Mouse (Mus musculus): ENCODE data around the gene Ndrg4. TPM values are rescaled to one million over a fixed set of nuclear protein-coding genes. Genes with fewer than 3 reads are reported as not detected.
"Not testable (repeated sequence)": the region's sequence is repeated elsewhere in the genome, so short reads cannot be mapped to it uniquely, and the experiment has no call there.

Gene Ndrg4
- polyA plus RNA-seq, 1 experiment = 1.2 TPM

- no peak for DNase-seq (ENCODE audit: low read depth in 1 of 2, low spot score in 2 of 2)
- WGBS = 76% methylated on average over 7 of the region's 7 CpGs
- Histone ChIP-seq H3K4me3 (ENCODE audit: extremely low read depth, insufficient read depth, insufficient read length) (no peak overlapping the region), H3K27ac (ENCODE audit: insufficient read depth, low read length) (no peak overlapping the region), H3K27me3 (ENCODE audit: control insufficient read depth, insufficient read depth, low read length) (no peaks in the 10 kb centered on the region), H3K4me1 (ENCODE audit: control insufficient read depth, insufficient read depth, insufficient read length) (no peaks in the 10 kb centered on the region), H3K36me3 (ENCODE audit: control insufficient read depth, insufficient read depth, low read length) (no peaks in the 10 kb centered on the region)
- TF ChIP-seq POLR2A (IDR thresholded peaks at IDR 0.05; ENCODE audit: low read depth, low read length) (no peak), CTCF (IDR thresholded peaks at IDR 0.05; ENCODE audit: extremely low read depth, insufficient read depth, insufficient read length, insufficient replicate concordance) (no peak)
Measured at GRCm38 (mm10) chr8:95662885-95663598, 13.7 kb upstream of the Ndrg4 start.

DNA sequence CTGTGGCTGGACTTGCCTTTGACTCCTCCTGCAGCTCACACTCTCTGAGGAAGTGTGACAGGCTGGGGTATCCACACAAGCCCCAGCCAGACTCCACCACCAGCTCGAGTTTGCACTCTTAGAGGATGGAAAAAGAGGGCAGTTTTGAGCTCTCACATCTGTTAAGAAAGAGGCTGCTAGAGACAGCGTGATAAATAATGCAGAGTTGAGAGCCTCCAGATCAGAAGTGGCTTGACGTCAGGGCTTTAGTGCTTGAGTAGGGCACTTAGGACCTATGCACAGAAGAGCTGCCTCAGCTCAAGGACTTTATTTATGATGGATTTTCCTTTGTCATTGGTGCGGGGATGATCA is 13.2 kb upstream of the Ndrg4 start:
- Histone ChIP-seq H3K27me3 (ENCODE audit: control insufficient read depth, insufficient read depth, low read length) (no peaks in the 10 kb centered on the region), H3K4me1 (ENCODE audit: control insufficient read depth, insufficient read depth, insufficient read length) (no peaks in the 10 kb centered on the region), H3K4me3 (ENCODE audit: extremely low read depth, insufficient read depth, insufficient read length) (no peak overlapping the region), H3K27ac (ENCODE audit: insufficient read depth, low read length) (no peak overlapping the region), H3K36me3 (ENCODE audit: control insufficient read depth, insufficient read depth, low read length) (no peaks in the 10 kb centered on the region)
- no peak for DNase-seq (ENCODE audit: low read depth in 1 of 2, low spot score in 2 of 2)
- 75% methylated on average over 4 of the region's 4 CpGs for WGBS
- no peak for TF ChIP-seq POLR2A (IDR thresholded peaks at IDR 0.05; ENCODE audit: low read depth, low read length)
- TF ChIP-seq CTCF (IDR thresholded peaks at IDR 0.05; ENCODE audit: extremely low read depth, insufficient read depth, insufficient read length, insufficient replicate concordance) = no peak

GRCm38 (mm10) chr8:95665813-95666452 is 10.8 kb upstream of the Ndrg4 start:
- H3K36me3 ChIP-seq (ENCODE audit: control insufficient read depth, insufficient read depth, low read length); H3K4me1 ChIP-seq (ENCODE audit: control insufficient read depth, insufficient read depth, insufficient read length); H3K4me3 ChIP-seq (ENCODE audit: extremely low read depth, insufficient read depth, insufficient read length); H3K27me3 ChIP-seq (ENCODE audit: control insufficient read depth, insufficient read depth, low read length); H3K27ac ChIP-seq (ENCODE audit: insufficient read depth, low read length); DNase-seq (ENCODE audit: low read depth in 1 of 2, low spot score in 2 of 2): not testable (repeated sequence)
- 91% methylated on average over 11 of the region's 11 CpGs for WGBS

DNA sequence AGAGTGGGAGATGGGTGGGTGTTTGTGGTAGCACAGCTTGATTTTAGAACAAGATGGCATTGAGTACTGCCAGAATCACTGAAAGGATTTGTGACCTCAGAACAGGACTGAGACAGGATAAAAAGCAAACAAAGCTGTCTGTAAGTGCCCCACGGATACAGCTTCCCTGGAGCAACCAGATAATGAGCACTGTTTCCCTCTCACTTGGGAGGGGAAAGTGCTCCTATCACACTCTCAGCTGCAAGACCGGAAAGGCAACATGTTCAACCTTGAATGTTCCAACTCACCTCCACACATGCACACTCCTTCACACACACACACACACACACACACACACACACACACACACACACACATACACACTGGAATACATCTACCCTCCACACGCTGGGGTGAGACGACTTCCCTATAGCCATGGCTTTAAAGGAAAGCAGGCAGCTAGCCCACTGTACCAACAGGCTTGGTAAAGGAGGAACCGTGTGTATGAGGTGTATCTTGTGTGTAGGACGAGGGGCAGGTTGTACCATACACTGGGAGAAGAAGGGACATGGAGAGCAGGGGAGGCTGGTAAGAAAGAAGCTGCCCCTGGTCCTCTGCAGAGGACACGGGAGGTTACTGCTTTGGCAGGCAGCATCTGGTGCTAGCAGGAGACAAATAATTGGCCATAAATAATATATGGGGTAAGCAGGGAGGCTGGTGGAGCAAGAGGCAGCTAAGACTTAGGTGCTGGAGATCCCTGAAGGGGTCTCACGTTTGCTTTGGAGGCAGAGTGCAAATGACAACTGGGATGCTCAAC is 8.4 kb upstream of the Ndrg4 start:
- DNase-seq (ENCODE audit: low read depth in 1 of 2, low spot score in 2 of 2) = no peak
- no peak for TF ChIP-seq POLR2A (IDR thresholded peaks at IDR 0.05; ENCODE audit: low read depth, low read length)
- no peak for TF ChIP-seq CTCF (IDR thresholded peaks at IDR 0.05; ENCODE audit: extremely low read depth, insufficient read depth, insufficient read length, insufficient replicate concordance)
- WGBS = 57% methylated on average over 8 of the region's 8 CpGs
- Histone ChIP-seq H3K4me1 (ENCODE audit: control insufficient read depth, insufficient read depth, insufficient read length) (no peaks in the 10 kb centered on the region), H3K36me3 (ENCODE audit: control insufficient read depth, insufficient read depth, low read length) (no peaks in the 10 kb centered on the region), H3K27ac (ENCODE audit: insufficient read depth, low read length) (no peak overlapping the region), H3K27me3 (ENCODE audit: control insufficient read depth, insufficient read depth, low read length) (no peaks in the 10 kb centered on the region), H3K4me3 (ENCODE audit: extremely low read depth, insufficient read depth, insufficient read length) (no peak overlapping the region)

- Histone ChIP-seq H3K4me1 (ENCODE audit: control insufficient read depth, insufficient read depth, insufficient read length) (no peaks in the 10 kb centered on the region), H3K36me3 (ENCODE audit: control insufficient read depth, insufficient read depth, low read length) (no peaks in the 10 kb centered on the region), H3K27me3 (ENCODE audit: control insufficient read depth, insufficient read depth, low read length) (no peaks in the 10 kb centered on the region), H3K27ac (ENCODE audit: insufficient read depth, low read length) (no peak overlapping the region), H3K4me3 (ENCODE audit: extremely low read depth, insufficient read depth, insufficient read length) (no peak overlapping the region)
- DNase-seq (ENCODE audit: low read depth in 1 of 2, low spot score in 2 of 2) = no peak
- no peak for TF ChIP-seq CTCF (IDR thresholded peaks at IDR 0.05; ENCODE audit: extremely low read depth, insufficient read depth, insufficient read length, insufficient replicate concordance)
- TF ChIP-seq POLR2A (IDR thresholded peaks at IDR 0.05; ENCODE audit: low read depth, low read length) = no peak
- WGBS = 76% methylated on average over 2 of the region's 2 CpGs
Measured at GRCm38 (mm10) chr8:95669967-95670366, 6.8 kb upstream of the Ndrg4 start.

DNA sequence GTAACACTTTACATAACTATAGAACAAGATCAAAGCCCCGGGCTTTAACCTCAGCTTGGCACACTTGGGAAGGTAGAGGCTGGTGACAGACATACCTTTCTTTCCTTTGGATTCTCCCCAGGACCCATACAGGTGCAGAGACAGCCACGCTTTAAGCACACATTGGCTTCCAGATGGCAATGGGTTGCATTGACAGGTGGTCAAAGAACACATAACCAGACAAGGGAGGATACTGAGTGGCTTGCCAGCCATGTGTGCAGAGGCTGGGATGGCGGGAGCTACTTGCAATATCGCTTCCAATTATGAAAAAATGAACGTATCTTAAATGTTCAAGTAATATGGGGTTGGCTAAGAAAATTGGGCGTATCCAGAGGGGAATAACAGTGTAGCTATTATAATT is 4.9 kb upstream of the Ndrg4 start:
- DNase-seq (ENCODE audit: low read depth in 1 of 2, low spot score in 2 of 2) = no peak
- Histone ChIP-seq H3K27ac (ENCODE audit: insufficient read depth, low read length) (no peak overlapping the region), H3K4me1 (ENCODE audit: control insufficient read depth, insufficient read depth, insufficient read length) (no peaks in the 10 kb centered on the region), H3K27me3 (ENCODE audit: control insufficient read depth, insufficient read depth, low read length) (no peaks in the 10 kb centered on the region; the same call in 1 of the 2 replicates), H3K36me3 (ENCODE audit: control insufficient read depth, insufficient read depth, low read length) (no peaks in the 10 kb centered on the region), H3K4me3 (ENCODE audit: extremely low read depth, insufficient read depth, insufficient read length) (no peak overlapping the region)
- 87% methylated on average over 6 of the region's 6 CpGs for WGBS
- TF ChIP-seq POLR2A (IDR thresholded peaks at IDR 0.05; ENCODE audit: low read depth, low read length) (no peak), CTCF (IDR thresholded peaks at IDR 0.05; ENCODE audit: extremely low read depth, insufficient read depth, insufficient read length, insufficient replicate concordance) (no peak)
